In genomic region chr8:111528071-111528470, GRCm38 (mm10) we compare ENCODE assay signal across 14 mouse cellular contexts.
"Had no signal": no experiment of that assay in that cellular context is flagged by ENCODE, and none has a peak within 500 bp of the region (broad histone marks: within the 10 kb centered on the region; RNA-seq: fewer than 3 reads in every experiment).

No protein-coding gene starts in this region.

- DNase-seq: gastrocnemius, adult 2 months; gastrocnemius, postnatal 10 days; gastrocnemius, postnatal 25 days; heart, adult 18-20 months; heart, postnatal 10 days; heart, postnatal 4 days; kidney, adult 11 months; kidney, adult 2 months; kidney, adult 9 months; kidney, postnatal 14 days; kidney, postnatal 36 days; layer of hippocampus, adult 9-11 months; layer of hippocampus, postnatal 36 days; left cerebral cortex, postnatal 4 days had no signal
